Mouse (Mus musculus): ENCODE measurements around the gene Ptgdr2. TPM values are rescaled to one million over a fixed set of nuclear protein-coding genes. Genes with fewer than 3 reads are reported as not detected.

Gene Ptgdr2
- polyA plus RNA-seq, 1 experiment from 2014 or later = 0.18 TPM

GRCm38 (mm10) chr19:10959085-10959977 is 22.4 kb downstream of the Ptgdr2 start:
- ATAC-seq (ENCODE audit: low FRiP score, low TSS enrichment) (peak; percentile 78; the same call in 1 of the 2 replicates), DNase-seq (peak; percentile 91)
- H3K36me3 ChIP-seq (ENCODE audit: control insufficient read depth, insufficient read depth, low read length) = no peaks in the 10 kb centered on the region
- no peaks in the 10 kb centered on the region for H3K9me3 ChIP-seq (ENCODE audit: control insufficient read depth, low read length)
- H3K27me3 ChIP-seq (ENCODE audit: control insufficient read depth, insufficient read depth, low read length) = no peaks in the 10 kb centered on the region
- H3K9ac ChIP-seq (replicated peaks; ENCODE audit: low read length) = no peak overlapping the region
- no peaks in the 10 kb centered on the region for H3K4me1 ChIP-seq (ENCODE audit: control insufficient read depth, insufficient read depth, low read length)
- no peak overlapping the region for H3K4me3 ChIP-seq (replicated peaks; ENCODE audit: low read depth, low read length)
- WGBS = 35% methylated on average over 11 of the region's 11 CpGs
- peak overlapping the region; percentile 33 for H3K4me2 ChIP-seq (ENCODE audit: low read length)
- no peak overlapping the region for H3K27ac ChIP-seq (replicated peaks; ENCODE audit: low read depth, low read length)

GRCm38 (mm10) chr19:10959978-10960346 is 23.0 kb downstream of the Ptgdr2 start:
- 35% methylated on average over 12 of the region's 12 CpGs for WGBS
- ATAC-seq (ENCODE audit: low FRiP score, low TSS enrichment) (peak; percentile 17; the same call in 1 of the 2 replicates), DNase-seq (no peak)
- no peak overlapping the region for H3K27ac ChIP-seq (replicated peaks; ENCODE audit: low read depth, low read length)
- H3K9me3 ChIP-seq (ENCODE audit: control insufficient read depth, low read length) = no peaks in the 10 kb centered on the region
- H3K27me3 ChIP-seq (ENCODE audit: control insufficient read depth, insufficient read depth, low read length) = no peaks in the 10 kb centered on the region
- no peak overlapping the region for H3K4me3 ChIP-seq (replicated peaks; ENCODE audit: low read depth, low read length)
- H3K9ac ChIP-seq (replicated peaks; ENCODE audit: low read length) = no peak overlapping the region
- H3K4me2 ChIP-seq (ENCODE audit: low read length) = peak overlapping the region; percentile 33
- H3K4me1 ChIP-seq (ENCODE audit: control insufficient read depth, insufficient read depth, low read length) = no peaks in the 10 kb centered on the region
- no peaks in the 10 kb centered on the region for H3K36me3 ChIP-seq (ENCODE audit: control insufficient read depth, insufficient read depth, low read length)

- no peaks in the 10 kb centered on the region for H3K36me3 ChIP-seq (ENCODE audit: control insufficient read depth, insufficient read depth, low read length)
- H3K9ac ChIP-seq (replicated peaks; ENCODE audit: low read length) = no peak overlapping the region
- no peak for ATAC-seq (ENCODE audit: low FRiP score, low TSS enrichment)
- H3K27ac ChIP-seq (replicated peaks; ENCODE audit: low read depth, low read length) = no peak overlapping the region
- no peaks in the 10 kb centered on the region for H3K4me1 ChIP-seq (ENCODE audit: control insufficient read depth, insufficient read depth, low read length)
- WGBS = 90% methylated on average over 7 of the region's 7 CpGs
- no peaks in the 10 kb centered on the region for H3K9me3 ChIP-seq (ENCODE audit: control insufficient read depth, low read length)
- no peaks in the 10 kb centered on the region for H3K27me3 ChIP-seq (ENCODE audit: control insufficient read depth, insufficient read depth, low read length)
- H3K4me3 ChIP-seq (replicated peaks; ENCODE audit: low read depth, low read length) = no peak overlapping the region
- no peak for DNase-seq
- H3K4me2 ChIP-seq (ENCODE audit: low read length) = no peak overlapping the region
These were observed 28.8 kb downstream of the Ptgdr2 start for GRCm38 (mm10) chr19:10965721-10966120.

DNA sequence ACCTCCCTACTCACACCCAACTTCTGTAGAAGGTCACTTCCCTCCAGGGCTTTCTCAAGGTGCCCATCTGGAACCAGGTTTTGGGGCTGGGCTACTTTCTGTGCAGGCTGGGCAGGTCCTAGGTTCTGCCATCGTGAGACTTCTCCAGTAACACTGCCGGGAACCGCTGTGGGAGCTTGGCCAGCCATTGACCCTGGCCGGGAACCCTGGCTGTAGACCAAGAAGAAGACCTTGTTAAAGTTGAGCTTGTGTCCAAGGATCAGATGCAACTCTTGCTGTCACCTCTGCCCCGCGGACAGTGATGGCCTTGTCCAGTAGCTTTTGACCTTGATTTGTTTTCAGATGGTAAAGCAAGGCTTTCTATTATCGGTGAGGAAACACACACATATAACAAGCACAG is 31.6 kb downstream of the Ptgdr2 start:
- WGBS = 94% methylated on average over 7 of the region's 7 CpGs
- no peak overlapping the region for H3K27ac ChIP-seq (replicated peaks; ENCODE audit: low read depth, low read length)
- ATAC-seq (ENCODE audit: low FRiP score, low TSS enrichment) = no peak

GRCm38 (mm10) chr19:10970457-10970856 is 33.5 kb downstream of the Ptgdr2 start:
- H3K4me3 ChIP-seq (replicated peaks; ENCODE audit: low read depth, low read length) = no peak overlapping the region
- H3K4me1 ChIP-seq (ENCODE audit: control insufficient read depth, insufficient read depth, low read length) = no peaks in the 10 kb centered on the region
- no peak overlapping the region for H3K27ac ChIP-seq (replicated peaks; ENCODE audit: low read depth, low read length)
- no peak for DNase-seq
- H3K4me2 ChIP-seq (ENCODE audit: low read length) = no peak overlapping the region
- WGBS = 84% methylated on average over 3 of the region's 3 CpGs
- no peak overlapping the region for H3K9ac ChIP-seq (replicated peaks; ENCODE audit: low read length)
- no peaks in the 10 kb centered on the region for H3K9me3 ChIP-seq (ENCODE audit: control insufficient read depth, low read length)
- no peaks in the 10 kb centered on the region for H3K27me3 ChIP-seq (ENCODE audit: control insufficient read depth, insufficient read depth, low read length)
- no peaks in the 10 kb centered on the region for H3K36me3 ChIP-seq (ENCODE audit: control insufficient read depth, insufficient read depth, low read length)
- no peak for ATAC-seq (ENCODE audit: low FRiP score, low TSS enrichment)

More for the DNA sequence above, 31.6 kb downstream of the Ptgdr2 start:
- Histone ChIP-seq H3K9ac (replicated peaks; ENCODE audit: low read length) (no peak overlapping the region), H3K9me3 (ENCODE audit: control insufficient read depth, low read length) (no peaks in the 10 kb centered on the region), H3K4me1 (ENCODE audit: control insufficient read depth, insufficient read depth, low read length) (no peaks in the 10 kb centered on the region), H3K36me3 (ENCODE audit: control insufficient read depth, insufficient read depth, low read length) (no peaks in the 10 kb centered on the region), H3K4me3 (replicated peaks; ENCODE audit: low read depth, low read length) (no peak overlapping the region), H3K27me3 (ENCODE audit: control insufficient read depth, insufficient read depth, low read length) (no peaks in the 10 kb centered on the region), H3K4me2 (ENCODE audit: low read length) (no peak overlapping the region)
- DNase-seq = no peak

- Histone ChIP-seq H3K9ac (replicated peaks; ENCODE audit: low read length) (no peak overlapping the region), H3K4me3 (replicated peaks; ENCODE audit: low read depth, low read length) (no peak overlapping the region), H3K4me2 (ENCODE audit: low read length) (no peak overlapping the region), H3K4me1 (ENCODE audit: control insufficient read depth, insufficient read depth, low read length) (no peaks in the 10 kb centered on the region), H3K36me3 (ENCODE audit: control insufficient read depth, insufficient read depth, low read length) (no peaks in the 10 kb centered on the region), H3K27me3 (ENCODE audit: control insufficient read depth, insufficient read depth, low read length) (no peaks in the 10 kb centered on the region), H3K27ac (replicated peaks; ENCODE audit: low read depth, low read length) (no peak overlapping the region), H3K9me3 (ENCODE audit: control insufficient read depth, low read length) (no peaks in the 10 kb centered on the region)
- 17% methylated on average over 3 of the region's 3 CpGs for WGBS
- DNase-seq (no peak), ATAC-seq (ENCODE audit: low FRiP score, low TSS enrichment) (no peak)
These were observed 35.7 kb downstream of the Ptgdr2 start for GRCm38 (mm10) chr19:10972660-10973059.

DNA sequence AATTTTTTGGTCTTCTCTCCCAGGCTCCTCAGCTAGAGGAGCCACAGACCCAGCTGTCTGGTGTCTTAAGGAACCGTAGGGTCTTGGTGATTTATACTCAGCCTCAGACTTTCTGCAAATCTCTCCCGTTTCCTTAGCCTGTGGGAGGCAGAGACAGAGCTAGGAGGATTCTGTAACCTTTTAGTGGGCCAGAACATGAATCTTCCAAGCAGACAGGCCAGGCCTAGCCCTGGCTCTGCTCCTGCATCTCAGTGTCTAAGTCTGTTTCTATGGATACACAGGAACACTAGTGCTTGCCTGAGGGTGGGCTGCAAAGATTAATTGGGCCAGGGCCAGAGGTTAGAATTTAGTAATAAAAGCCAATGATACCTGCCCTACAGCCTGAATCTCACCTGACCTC is 36.2 kb downstream of the Ptgdr2 start:
- Histone ChIP-seq H3K36me3 (ENCODE audit: control insufficient read depth, insufficient read depth, low read length) (no peaks in the 10 kb centered on the region), H3K9me3 (ENCODE audit: control insufficient read depth, low read length) (no peaks in the 10 kb centered on the region), H3K9ac (replicated peaks; ENCODE audit: low read length) (no peak overlapping the region), H3K27me3 (ENCODE audit: control insufficient read depth, insufficient read depth, low read length) (no peaks in the 10 kb centered on the region), H3K27ac (replicated peaks; ENCODE audit: low read depth, low read length) (no peak overlapping the region), H3K4me3 (replicated peaks; ENCODE audit: low read depth, low read length) (no peak overlapping the region), H3K4me2 (ENCODE audit: low read length) (no peak overlapping the region), H3K4me1 (ENCODE audit: control insufficient read depth, insufficient read depth, low read length) (no peaks in the 10 kb centered on the region)
- WGBS = 63% methylated on average over 2 of the region's 2 CpGs
- no peak for ATAC-seq (ENCODE audit: low FRiP score, low TSS enrichment)
- DNase-seq = no peak

DNA sequence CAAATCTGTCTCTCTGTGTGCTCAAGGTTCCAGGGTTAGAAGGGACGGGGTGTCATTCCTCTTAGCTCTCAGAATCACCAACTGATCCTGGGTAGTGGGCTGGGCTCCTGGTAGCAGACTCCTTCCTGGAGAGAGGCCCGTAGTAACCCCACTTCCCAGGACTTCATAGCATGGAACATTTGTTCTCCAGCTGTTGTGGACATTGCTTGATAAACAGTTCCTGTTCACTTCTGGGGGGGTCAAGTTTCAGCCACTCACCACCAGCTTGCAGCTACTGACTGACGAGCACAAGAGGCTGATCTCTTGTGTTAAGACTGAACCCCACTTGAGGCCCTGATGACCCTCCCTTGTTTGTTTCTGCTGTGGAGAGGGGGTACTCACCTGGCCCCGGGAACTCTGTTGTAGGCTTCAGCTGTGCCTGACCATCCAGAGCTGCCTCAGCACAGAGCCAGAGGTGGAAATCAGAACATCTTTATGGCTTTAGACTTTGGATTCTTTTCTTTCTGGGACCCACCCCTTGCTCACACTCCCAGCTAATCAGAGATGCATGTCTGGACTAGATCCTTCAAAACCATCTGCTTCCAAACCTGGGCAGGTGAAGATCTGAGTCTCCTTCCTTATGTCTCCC is 37.4 kb downstream of the Ptgdr2 start, which contains the start of gene Ms4a10:
Gene Ms4a10 (minus strand): TSS at position 433 of the 628 bp plus-strand sequence.
- Histone ChIP-seq H3K4me2 (ENCODE audit: low read length) (no peak within 1 kb of the TSS), H3K4me3 (replicated peaks; ENCODE audit: low read depth, low read length) (no peak within 1 kb of the TSS), H3K4me1 (ENCODE audit: control insufficient read depth, insufficient read depth, low read length) (no peaks in the 10 kb centered on the region), H3K36me3 (ENCODE audit: control insufficient read depth, insufficient read depth, low read length) (no peaks in the 10 kb centered on the region), H3K27ac (replicated peaks; ENCODE audit: low read depth, low read length) (no peak within 1 kb of the TSS), H3K27me3 (ENCODE audit: control insufficient read depth, insufficient read depth, low read length) (no peaks in the 10 kb centered on the region), H3K9me3 (ENCODE audit: control insufficient read depth, low read length) (no peaks in the 10 kb centered on the region), H3K9ac (replicated peaks; ENCODE audit: low read length) (no peak within 1 kb of the TSS)
- no peak for DNase-seq
- ATAC-seq (ENCODE audit: low FRiP score, low TSS enrichment) = no peak
- 78% methylated on average over 4 of the region's 4 CpGs for WGBS
